ENCODE assay signal across 1 mouse cellular context in the genomic region with DNA sequence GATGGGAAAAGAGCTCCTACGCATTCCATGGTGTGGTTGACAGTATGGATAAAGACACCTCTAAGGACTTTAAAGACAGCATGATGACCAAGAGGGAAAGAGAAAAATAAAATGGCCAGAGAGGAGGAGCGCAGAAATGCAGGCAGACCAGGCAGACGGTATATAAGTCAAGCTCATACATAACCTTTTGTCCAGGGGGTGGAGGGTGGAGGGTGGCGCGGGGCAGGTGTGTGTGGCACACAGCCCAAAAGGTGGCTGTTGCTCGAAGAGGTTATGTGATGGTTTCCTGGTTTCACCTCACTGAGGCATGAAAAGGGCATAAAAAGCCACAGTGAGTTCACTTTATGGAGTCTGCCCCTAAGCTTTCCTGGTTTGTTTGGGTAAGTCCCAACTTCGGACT.
TF ChIP-seq lines count a peak whose summit lies in the region.

No protein-coding gene starts in this region.

TF ChIP-seq in CH12.LX, 34 proteins besides CTCF, POLR2A, EP300 and RAD21:
- TF ChIP-seq MYC (IDR thresholded peaks at IDR 0.05; ENCODE audit: low read depth, low read length) (no peak), ELF1 (IDR thresholded peaks at IDR 0.05; ENCODE audit: low read depth, low read length) (no peak), RCOR1 (conservative IDR thresholded peaks at IDR 0.05; ENCODE audit: low read depth, low read length) (no peak), MEF2A (IDR thresholded peaks at IDR 0.05; ENCODE audit: borderline replicate concordance, low read depth, low read length) (no peak)
